Mouse (Mus musculus) liver, embryonic 14.5 days (tissue): ENCODE measurements at regions not wholly inside any gene's neighbourhood (a gene's known extent, or its start where the extent isn't known, plus 50 kb on each side); places are given as distances from the start of the nearest gene placed in this dataset.
A peak's percentile ranks its signal among the peaks of the same experiment; 100 is the strongest.

Experiments
- CTCF ChIP-seq: IDR thresholded peaks from 2 replicates; pipeline ENCODE4 v1.5.1; 2016; ENCODE audit warnings: antibody characterized with exemption, low read depth, control low read depth
- EP300 ChIP-seq: IDR thresholded peaks from 2 replicates; pipeline ENCODE4 v1.6.1; 2016; ENCODE audit warnings: antibody characterized with exemption, low read depth

GRCm38 (mm10) chr2:168412853-168413252 lies 131.3 kb upstream of the Kcng1 start:
- TF ChIP-seq CTCF, result peak; percentile 56
- no peak for TF ChIP-seq EP300
